Mouse (Mus musculus): ENCODE data around the gene Prr22. TPM values are rescaled to one million over a fixed set of nuclear protein-coding genes. Genes with fewer than 3 reads are reported as not detected.
A peak's percentile ranks its signal among the peaks of the same experiment; 100 is the strongest.

Prr22 gene
- polyA plus RNA-seq, 1 experiment from 2014 or later = 1.2 TPM

DNA sequence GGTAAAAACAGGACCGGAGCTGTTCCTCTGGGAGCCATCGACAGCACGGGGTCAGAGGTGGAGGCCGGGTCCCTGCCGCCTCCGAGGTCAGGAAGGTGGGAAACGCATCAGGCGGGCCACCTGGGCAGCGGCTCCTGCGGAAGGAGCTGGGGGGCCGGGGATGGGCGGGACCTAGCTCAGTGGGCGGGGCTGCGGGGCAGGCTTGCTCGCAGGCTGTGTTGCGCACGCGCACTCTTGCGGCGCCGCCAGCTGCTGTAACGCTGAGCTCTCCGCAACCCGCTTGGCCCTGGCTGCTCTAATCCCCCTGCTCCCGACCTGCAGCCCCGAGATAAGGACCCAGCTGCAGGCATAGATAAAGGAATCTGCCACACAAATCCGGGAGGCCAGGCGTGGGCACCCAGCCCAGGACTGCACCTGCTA, 8.0 kb upstream of the Prr22 start:
- H3K36me3 ChIP-seq = peaks cover 4% of the 10 kb centered on the region
- H3K9me3 ChIP-seq (replicated peaks) = no peaks in the 10 kb centered on the region
- H3K4me2 ChIP-seq (replicated peaks) = peak overlapping the region; percentile 89
- peak; percentile 17; the same call in 1 of the 2 replicates for ATAC-seq (ENCODE audit: insufficient number of reproducible peaks, low FRiP score, low TSS enrichment, low read depth)
- under 1% methylated on average over 28 of the region's 28 CpGs for WGBS
- H3K4me3 ChIP-seq (replicated peaks) = peak overlapping the region; percentile 56
- H3K27ac ChIP-seq (replicated peaks) = peak overlapping the region; percentile 72
- H3K27me3 ChIP-seq = no peaks in the 10 kb centered on the region; the same call in 1 of the 2 replicates
- peak overlapping the region; percentile 39 for H3K9ac ChIP-seq
- peaks cover 48% of the 10 kb centered on the region for H3K4me1 ChIP-seq

DNA sequence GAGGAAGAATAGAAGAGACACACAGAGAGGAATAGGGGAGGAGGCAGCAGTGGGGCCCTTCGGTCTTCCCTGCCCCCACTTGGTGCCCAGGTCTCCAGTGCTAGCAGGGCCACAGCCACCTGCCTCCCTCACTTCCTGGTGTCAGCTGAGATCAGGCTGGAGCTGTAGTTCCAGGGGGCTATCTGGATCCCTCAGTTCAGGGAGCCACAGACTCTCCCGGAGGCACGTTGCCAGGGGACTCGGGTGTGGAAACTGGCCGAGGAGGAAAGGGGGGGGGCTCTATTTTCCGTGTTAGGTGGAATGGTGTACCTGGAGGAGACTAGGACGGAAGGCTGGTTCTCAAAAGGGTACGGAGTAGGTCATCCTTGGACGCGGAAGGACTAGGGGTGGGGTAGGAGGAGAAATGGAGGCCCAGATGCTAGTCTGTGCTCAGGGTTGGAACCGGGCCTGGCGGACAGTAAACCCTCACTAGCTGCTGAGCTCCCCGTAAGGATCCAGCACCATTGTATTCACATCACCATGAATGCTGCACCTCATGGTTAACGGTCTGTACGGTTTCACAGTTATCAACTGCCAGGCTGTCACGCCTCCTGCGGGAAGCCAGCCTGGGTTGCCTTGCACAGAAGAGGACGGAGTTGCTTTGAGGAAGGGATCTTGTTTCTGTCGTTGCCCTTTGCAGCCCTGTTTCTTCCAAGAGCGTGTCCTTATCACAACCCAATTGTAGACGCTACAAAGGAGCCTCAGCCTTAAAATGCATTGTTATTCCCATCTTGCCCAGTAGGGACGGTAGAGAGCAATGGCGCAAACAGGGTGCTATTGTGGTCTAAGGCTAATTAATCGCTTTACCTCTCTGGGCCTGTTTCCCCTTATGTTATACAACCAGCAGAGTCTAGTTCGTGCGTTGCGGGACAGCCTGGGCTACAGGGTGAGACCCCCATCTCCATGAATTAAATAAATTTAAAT, 7.0 kb upstream of the Prr22 start:
- WGBS = 52% methylated on average over 27 of the region's 27 CpGs
- H3K36me3 ChIP-seq = peaks cover 14% of the 10 kb centered on the region
- H3K27me3 ChIP-seq = no peaks in the 10 kb centered on the region
- ATAC-seq (ENCODE audit: insufficient number of reproducible peaks, low FRiP score, low TSS enrichment, low read depth) = no peak
- no peak overlapping the region for H3K4me3 ChIP-seq (replicated peaks)
- peaks cover 37% of the 10 kb centered on the region for H3K4me1 ChIP-seq
- H3K4me2 ChIP-seq (replicated peaks) = no peak overlapping the region
- H3K27ac ChIP-seq (replicated peaks) = no peak overlapping the region
- no peak overlapping the region for H3K9ac ChIP-seq
- no peaks in the 10 kb centered on the region for H3K9me3 ChIP-seq (replicated peaks)

DNA sequence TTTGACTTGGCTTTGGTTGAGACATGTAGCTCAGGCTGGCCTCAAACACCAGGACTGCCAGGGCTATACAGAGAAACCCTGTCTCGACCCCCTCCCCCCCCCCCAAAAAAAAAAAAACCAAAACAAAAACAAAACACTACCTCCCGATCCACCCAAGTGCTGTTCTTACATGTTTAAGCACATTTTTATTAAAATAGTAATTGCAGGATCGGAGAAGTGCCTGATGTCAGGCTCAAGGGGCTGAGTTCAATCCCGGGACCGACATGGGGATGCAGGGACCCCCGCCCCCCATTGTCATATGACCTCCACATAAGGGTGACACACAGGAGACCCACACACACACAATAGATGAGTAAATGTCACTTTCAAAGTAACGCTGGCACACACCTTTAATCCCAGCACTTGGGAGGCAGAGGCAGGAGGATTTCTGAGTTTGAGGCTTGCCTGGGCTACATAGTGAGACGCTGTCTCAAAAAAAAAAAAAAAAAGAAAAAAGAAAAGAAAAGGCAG, 6.3 kb upstream of the Prr22 start:
- H3K4me2 ChIP-seq (replicated peaks) = peak overlapping the region; percentile 76
- 75% methylated on average over 8 of the region's 8 CpGs for WGBS

DNA sequence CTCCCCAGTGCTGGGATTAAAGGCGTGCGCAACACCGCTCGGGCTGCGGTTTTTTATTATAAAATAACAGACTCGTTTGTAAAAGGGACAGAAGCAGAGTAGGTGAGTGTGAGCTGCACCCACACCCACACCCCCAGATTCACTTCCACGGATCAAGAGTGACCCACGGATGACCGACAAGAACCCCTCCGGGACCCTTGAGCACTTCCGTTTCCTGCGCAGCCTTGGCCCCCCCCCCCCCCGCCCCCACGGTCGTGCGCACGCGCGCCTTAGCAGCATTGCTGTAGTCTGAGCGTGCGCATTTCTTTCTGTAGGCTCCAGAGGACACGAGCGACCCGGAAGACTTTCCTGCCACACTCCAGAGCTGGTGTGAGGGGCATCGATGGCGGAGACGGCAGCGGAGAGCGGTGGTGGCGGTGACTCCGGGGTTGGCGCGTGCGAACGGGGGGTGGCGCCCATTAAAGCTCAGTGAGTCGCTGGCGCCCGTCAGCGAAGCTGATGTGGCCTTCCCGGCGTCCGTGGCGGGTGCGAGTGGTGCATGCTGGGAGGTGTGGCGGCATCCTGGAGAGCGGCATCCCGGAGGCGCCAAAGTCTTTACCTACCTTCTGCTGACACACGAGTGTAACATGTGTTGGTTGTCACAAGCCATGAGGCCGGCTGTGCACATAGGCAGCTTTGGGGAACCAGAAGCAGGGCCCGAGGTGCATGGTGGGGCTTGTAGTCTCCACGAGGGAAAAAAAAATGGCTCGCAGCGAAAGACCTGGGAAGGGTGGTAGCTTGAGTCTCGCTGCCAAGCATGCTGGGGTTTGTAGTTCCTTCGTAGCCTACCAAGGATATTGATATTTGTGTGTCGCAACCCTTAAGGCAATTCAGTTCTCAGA, 5.3 kb upstream of the Prr22 start, which contains the start of gene Dus3l:
Gene Dus3l (plus strand): TSS at position 284 of the 881 bp plus-strand sequence.
- no peaks in the 10 kb centered on the region for H3K27me3 ChIP-seq
- no peaks in the 10 kb centered on the region for H3K9me3 ChIP-seq (replicated peaks)
- H3K36me3 ChIP-seq = peaks cover 31% of the 10 kb centered on the region
- peak; percentile 88 for ATAC-seq (ENCODE audit: insufficient number of reproducible peaks, low FRiP score, low TSS enrichment, low read depth)
- H3K9ac ChIP-seq = peak within 1 kb of the TSS; percentile 66
- 1% methylated on average over 58 of the region's 58 CpGs for WGBS
- H3K27ac ChIP-seq (replicated peaks) = peak within 1 kb of the TSS; percentile 97
- H3K4me1 ChIP-seq = peaks cover 29% of the 10 kb centered on the region
- peak within 1 kb of the TSS; percentile 76 for H3K4me2 ChIP-seq (replicated peaks)
- peak within 1 kb of the TSS; percentile 83 for H3K4me3 ChIP-seq (replicated peaks)

More for the DNA sequence above, 6.3 kb upstream of the Prr22 start:
- Histone ChIP-seq H3K4me3 (replicated peaks) (peak overlapping the region; percentile 83), H3K9me3 (replicated peaks) (no peaks in the 10 kb centered on the region), H3K4me1 (peaks cover 30% of the 10 kb centered on the region), H3K9ac (no peak overlapping the region), H3K27me3 (no peaks in the 10 kb centered on the region), H3K27ac (replicated peaks) (peak overlapping the region; percentile 97; the same call in 1 of the 2 replicates), H3K36me3 (peaks cover 22% of the 10 kb centered on the region)
- no peak for ATAC-seq (ENCODE audit: insufficient number of reproducible peaks, low FRiP score, low TSS enrichment, low read depth)

DNA sequence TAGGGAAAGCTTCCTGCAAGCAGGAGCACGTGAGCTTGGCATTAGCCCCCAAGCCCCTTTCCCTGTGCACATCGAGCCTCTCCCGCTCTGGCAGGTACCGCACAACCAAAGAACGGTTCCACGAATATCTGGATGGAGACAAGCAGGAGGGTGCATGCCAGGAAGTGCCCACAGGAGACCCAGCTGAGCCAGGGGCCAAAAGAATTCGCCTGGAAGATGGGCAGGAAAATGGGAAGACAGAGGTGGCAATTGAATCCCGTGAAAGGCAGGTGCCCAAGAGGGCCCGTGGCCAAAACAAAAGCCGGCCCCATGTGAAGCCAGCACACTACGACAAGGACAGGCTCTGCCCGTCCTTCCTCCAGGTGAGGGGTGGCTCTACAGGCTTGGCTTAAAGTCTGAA, 4.6 kb upstream of the Prr22 start:
- Histone ChIP-seq H3K27ac (replicated peaks) (peak overlapping the region; percentile 97; the same call in 1 of the 2 replicates), H3K4me1 (peaks cover 29% of the 10 kb centered on the region), H3K9ac (0 out of 2 replicates have a peak overlapping the region, but pooled peaks have one; percentile 66), H3K9me3 (replicated peaks) (no peaks in the 10 kb centered on the region), H3K4me3 (replicated peaks) (peak overlapping the region; percentile 83), H3K36me3 (peaks cover 34% of the 10 kb centered on the region), H3K27me3 (no peaks in the 10 kb centered on the region), H3K4me2 (replicated peaks) (peak overlapping the region; percentile 76)
- ATAC-seq (ENCODE audit: insufficient number of reproducible peaks, low FRiP score, low TSS enrichment, low read depth) = no peak
- WGBS = 51% methylated on average over 12 of the region's 12 CpGs

DNA sequence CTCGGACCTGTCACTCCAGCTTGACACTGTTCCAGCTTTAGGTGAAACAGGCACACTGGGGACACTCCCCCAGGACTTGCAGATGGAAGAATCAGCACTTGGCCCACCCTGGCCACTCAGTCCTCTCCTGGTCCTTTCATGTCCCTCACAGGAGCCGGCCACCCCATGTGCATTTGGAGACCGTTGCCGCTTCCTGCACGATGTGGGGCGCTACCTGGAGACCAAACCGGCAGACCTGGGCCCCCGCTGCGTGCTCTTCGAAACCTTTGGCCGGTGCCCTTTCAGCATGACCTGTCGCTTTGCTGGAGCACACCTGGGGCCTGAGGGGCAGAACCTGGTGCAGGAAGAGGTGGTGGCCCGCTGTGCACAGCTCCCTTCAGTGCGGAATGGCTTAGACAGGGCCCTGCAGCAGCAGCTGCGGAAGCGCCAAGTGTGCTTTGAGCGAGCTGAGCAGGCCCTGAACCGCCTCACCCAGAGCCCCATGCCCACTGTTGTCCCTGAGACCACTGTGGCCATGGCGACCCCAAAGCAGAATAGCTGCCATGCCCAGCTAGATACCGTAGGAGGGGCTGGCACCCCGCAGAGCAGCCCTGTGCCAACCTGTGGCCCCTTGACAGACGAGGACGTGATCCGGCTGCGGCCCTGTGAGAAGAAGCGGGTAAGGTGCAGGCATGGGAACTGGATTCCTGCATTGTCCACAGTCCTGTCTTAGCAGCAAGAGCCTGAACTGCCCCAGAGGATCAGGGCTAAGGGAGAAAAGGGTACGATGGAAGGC, 3.2 kb upstream of the Prr22 start:
- H3K36me3 ChIP-seq = peaks cover 43% of the 10 kb centered on the region

DNA sequence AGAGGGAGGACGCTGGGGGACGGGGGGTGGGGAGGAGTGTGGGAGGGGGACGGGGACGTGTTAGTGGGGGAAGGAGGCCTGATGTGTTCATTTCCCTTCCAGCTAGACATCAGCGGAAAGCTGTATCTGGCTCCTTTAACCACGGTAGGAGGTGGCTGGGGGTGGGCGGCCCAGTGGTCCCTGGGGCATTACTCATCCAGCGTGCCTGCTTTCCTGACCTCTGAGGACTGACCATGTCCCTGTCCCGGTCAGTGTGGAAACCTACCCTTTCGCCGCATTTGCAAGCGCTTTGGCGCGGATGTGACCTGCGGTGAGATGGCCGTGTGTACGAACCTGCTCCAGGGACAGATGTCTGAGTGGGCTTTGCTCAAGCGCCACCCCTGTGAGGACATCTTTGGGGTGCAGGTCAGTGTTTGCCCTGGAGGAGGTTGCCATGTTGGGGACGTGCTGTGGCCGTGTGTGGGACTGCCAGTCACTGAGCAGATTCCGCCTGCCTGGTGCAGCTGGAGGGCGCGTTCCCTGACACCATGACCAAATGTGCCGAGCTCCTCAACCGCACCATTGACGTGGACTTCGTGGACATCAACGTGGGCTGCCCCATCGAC, 2.4 kb upstream of the Prr22 start:
- H3K4me2 ChIP-seq (replicated peaks) = no peak overlapping the region
- no peaks in the 10 kb centered on the region for H3K9me3 ChIP-seq (replicated peaks)
- WGBS = 91% methylated on average over 29 of the region's 29 CpGs
- H3K27ac ChIP-seq (replicated peaks) = no peak overlapping the region
- peaks cover 43% of the 10 kb centered on the region for H3K36me3 ChIP-seq
- ATAC-seq (ENCODE audit: insufficient number of reproducible peaks, low FRiP score, low TSS enrichment, low read depth) = no peak
- no peak overlapping the region for H3K4me3 ChIP-seq (replicated peaks)
- peaks cover 15% of the 10 kb centered on the region for H3K4me1 ChIP-seq
- no peaks in the 10 kb centered on the region for H3K27me3 ChIP-seq
- H3K9ac ChIP-seq = no peak overlapping the region

More for the DNA sequence above, 3.2 kb upstream of the Prr22 start:
- no peak overlapping the region for H3K4me3 ChIP-seq (replicated peaks)
- no peaks in the 10 kb centered on the region for H3K27me3 ChIP-seq
- 94% methylated on average over 27 of the region's 27 CpGs for WGBS
- no peak overlapping the region for H3K4me2 ChIP-seq (replicated peaks)
- H3K9me3 ChIP-seq (replicated peaks) = no peaks in the 10 kb centered on the region
- H3K4me1 ChIP-seq = peaks cover 22% of the 10 kb centered on the region
- no peak overlapping the region for H3K27ac ChIP-seq (replicated peaks)
- H3K9ac ChIP-seq = no peak overlapping the region
- ATAC-seq (ENCODE audit: insufficient number of reproducible peaks, low FRiP score, low TSS enrichment, low read depth) = no peak

DNA sequence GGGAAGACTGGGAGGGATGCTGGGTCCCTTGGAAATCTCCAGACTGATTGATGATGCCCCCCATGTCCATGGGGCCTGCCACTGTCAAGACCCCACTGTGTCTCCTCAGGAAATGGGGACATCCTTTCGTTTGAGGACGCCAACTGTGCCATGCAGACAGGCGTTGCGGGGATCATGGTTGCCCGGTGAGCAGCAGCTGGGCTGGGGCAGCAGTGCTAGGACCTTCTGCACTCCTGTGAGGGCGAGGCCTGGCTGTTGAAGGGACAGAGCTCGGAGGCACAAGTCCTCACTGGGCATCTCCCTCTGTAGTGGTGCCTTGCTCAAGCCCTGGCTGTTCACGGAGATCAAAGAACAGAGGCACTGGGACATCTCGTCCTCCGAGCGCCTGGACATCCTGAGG, 1.1 kb upstream of the Prr22 start:
- H3K9me3 ChIP-seq (replicated peaks) = no peaks in the 10 kb centered on the region
- H3K27ac ChIP-seq (replicated peaks) = no peak overlapping the region
- H3K9ac ChIP-seq = no peak overlapping the region
- peaks cover 8% of the 10 kb centered on the region for H3K4me1 ChIP-seq
- no peak for ATAC-seq (ENCODE audit: insufficient number of reproducible peaks, low FRiP score, low TSS enrichment, low read depth)
- WGBS = 94% methylated on average over 11 of the region's 11 CpGs
- no peak overlapping the region for H3K4me2 ChIP-seq (replicated peaks)
- H3K4me3 ChIP-seq (replicated peaks) = no peak overlapping the region
- H3K27me3 ChIP-seq = no peaks in the 10 kb centered on the region
- peaks cover 43% of the 10 kb centered on the region for H3K36me3 ChIP-seq

DNA sequence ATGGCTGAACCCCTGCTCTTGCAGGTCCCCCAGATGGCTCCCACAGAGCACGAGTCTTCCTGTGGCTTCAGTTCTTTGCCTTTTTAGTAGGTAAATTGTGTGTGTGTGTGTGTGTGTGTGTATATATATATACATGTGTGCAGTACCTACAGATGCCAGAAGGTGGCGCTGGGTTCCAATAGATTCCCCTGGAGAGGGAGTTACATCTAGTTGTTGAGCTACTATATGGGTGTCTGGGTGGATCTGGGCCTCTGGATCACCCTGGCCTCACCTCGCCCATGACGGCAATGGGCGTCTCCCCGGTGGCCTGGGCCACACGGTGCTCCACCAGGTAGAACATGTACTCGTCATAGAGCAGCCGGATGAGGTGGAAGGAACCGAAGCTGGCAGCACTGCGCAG, 7.5 kb downstream of the Prr22 start:
- WGBS = 89% methylated on average over 11 of the region's 11 CpGs

DNA sequence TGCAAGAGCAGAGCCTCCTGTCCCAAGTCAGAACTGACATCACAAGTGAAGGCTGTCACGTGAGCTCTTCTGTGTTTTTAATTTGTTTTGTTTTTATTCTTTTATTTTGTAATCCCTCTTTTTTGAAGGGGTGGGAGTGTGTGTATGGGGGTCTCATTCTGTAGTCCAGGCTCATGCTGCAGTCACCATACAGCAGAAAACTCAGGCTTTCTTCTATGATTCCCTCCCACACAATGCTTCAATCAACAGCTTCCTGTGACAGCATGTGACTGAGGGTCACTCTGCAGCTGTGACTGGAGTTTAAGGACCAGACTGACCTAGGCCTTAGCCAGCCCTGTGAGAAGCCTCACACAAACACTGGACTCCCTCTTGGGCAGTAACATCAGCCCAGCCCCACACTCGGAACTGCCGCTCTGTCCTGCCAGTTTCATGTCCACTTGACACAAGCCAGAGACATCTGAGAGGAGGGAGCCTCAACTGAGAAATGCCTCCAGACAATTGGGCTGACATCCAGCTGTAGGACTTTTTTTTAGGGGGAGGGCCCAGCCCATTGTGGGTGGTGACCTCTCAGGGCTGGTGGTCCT, 8.8 kb downstream of the Prr22 start:
- WGBS = 41% methylated on average over 3 of the region's 3 CpGs
- H3K4me3 ChIP-seq (replicated peaks) = no peak overlapping the region
- no peak overlapping the region for H3K4me2 ChIP-seq (replicated peaks)
- H3K9me3 ChIP-seq (replicated peaks) = no peaks in the 10 kb centered on the region
- H3K36me3 ChIP-seq = peaks cover 20% of the 10 kb centered on the region; the same call in 1 of the 2 replicates
- no peak for ATAC-seq (ENCODE audit: insufficient number of reproducible peaks, low FRiP score, low TSS enrichment, low read depth)
- H3K4me1 ChIP-seq = no peaks in the 10 kb centered on the region
- H3K27me3 ChIP-seq = no peaks in the 10 kb centered on the region
- H3K27ac ChIP-seq (replicated peaks) = no peak overlapping the region
- no peak overlapping the region for H3K9ac ChIP-seq

More for the DNA sequence above, 7.5 kb downstream of the Prr22 start:
- H3K4me2 ChIP-seq (replicated peaks) = no peak overlapping the region
- H3K27ac ChIP-seq (replicated peaks) = no peak overlapping the region
- peaks cover 20% of the 10 kb centered on the region; the same call in 1 of the 2 replicates for H3K36me3 ChIP-seq
- no peak overlapping the region for H3K4me3 ChIP-seq (replicated peaks)
- no peak for ATAC-seq (ENCODE audit: insufficient number of reproducible peaks, low FRiP score, low TSS enrichment, low read depth)
- no peaks in the 10 kb centered on the region for H3K27me3 ChIP-seq
- no peak overlapping the region for H3K9ac ChIP-seq
- H3K9me3 ChIP-seq (replicated peaks) = no peaks in the 10 kb centered on the region
- no peaks in the 10 kb centered on the region for H3K4me1 ChIP-seq

All from embryonic facial prominence, embryonic 15.5 days (tissue).